Mouse (Mus musculus) adrenal gland (tissue): ENCODE measurements at regions not wholly inside any gene's neighbourhood (a gene's known extent, or its start where the extent isn't known, plus 50 kb on each side); places are given as distances from the start of the nearest gene placed in this dataset.

Experiments used
- intact Hi-C: fragments of 180-260 bp; cut with DNase I; formaldehyde crosslinking; loops from one replicate; pipeline ENCODE4 v1.15.1; 2025

- intact Hi-C loops: no loop called here
Measured at GRCm38 (mm10) chr12:52368034-52368433, 135.7 kb upstream of the Arhgap5 start.

- intact Hi-C loops: no loop called here
Measured at GRCm38 (mm10) chr12:52368466-52368865, 135.3 kb upstream of the Arhgap5 start.

- intact Hi-C loops: no loop called here
Measured at GRCm38 (mm10) chr12:52370153-52370710, 133.5 kb upstream of the Arhgap5 start.

- intact Hi-C loops: loop anchor here (5.0 kb wide), 1 partner anchor 57 kb away; no protein-coding TSS in a partner anchor
Measured at GRCm38 (mm10) chr12:52375116-52375515, 128.7 kb upstream of the Arhgap5 start.

- intact Hi-C loops: loop anchor here (5.0 kb wide), 1 partner anchor 55 kb away; no protein-coding TSS in a partner anchor
Measured at GRCm38 (mm10) chr12:52376692-52377462, 126.9 kb upstream of the Arhgap5 start.

GRCm38 (mm10) chr12:52377463-52377848 is 126.3 kb upstream of the Arhgap5 start:
- intact Hi-C loops: loop anchor here (5.0 kb wide), 1 partner anchor 55 kb away; no protein-coding TSS in a partner anchor

GRCm38 (mm10) chr12:52379245-52379644 is 124.5 kb upstream of the Arhgap5 start:
- intact Hi-C loops: loop anchor here (5.0 kb wide), 1 partner anchor 53 kb away; no protein-coding TSS in a partner anchor

GRCm38 (mm10) chr12:52379960-52380359 is 123.8 kb upstream of the Arhgap5 start:
- intact Hi-C loops: loop anchor here (5.0 kb wide), 1 partner anchor 52 kb away; no protein-coding TSS in a partner anchor

GRCm38 (mm10) chr12:52381161-52381967 is 122.4 kb upstream of the Arhgap5 start:
- intact Hi-C loops: no loop called here

GRCm38 (mm10) chr12:52381968-52382325 is 121.8 kb upstream of the Arhgap5 start:
- intact Hi-C loops: no loop called here

GRCm38 (mm10) chr12:52382832-52383580 is 120.8 kb upstream of the Arhgap5 start:
- intact Hi-C loops: no loop called here

- intact Hi-C loops: no loop called here
Measured at GRCm38 (mm10) chr12:52389552-52389951, 114.2 kb upstream of the Arhgap5 start.

GRCm38 (mm10) chr12:52390242-52390641 is 113.5 kb upstream of the Arhgap5 start:
- intact Hi-C loops: loop anchor here (5.0 kb wide), 1 partner anchor 42 kb away; no protein-coding TSS in a partner anchor

- intact Hi-C loops: loop anchor here (5.0 kb wide), 1 partner anchor 40 kb away; no protein-coding TSS in a partner anchor
Measured at GRCm38 (mm10) chr12:52392636-52393035, 111.1 kb upstream of the Arhgap5 start.

GRCm38 (mm10) chr12:52393981-52394718 is 109.6 kb upstream of the Arhgap5 start:
- intact Hi-C loops: loop anchor here (5.0 kb wide), 1 partner anchor 38 kb away; no protein-coding TSS in a partner anchor

GRCm38 (mm10) chr12:52394719-52395062 is 109.1 kb upstream of the Arhgap5 start:
- intact Hi-C loops: loop anchor here (5.0 kb wide), 1 partner anchor 38 kb away; no protein-coding TSS in a partner anchor

GRCm38 (mm10) chr12:52395111-52395510 is 108.7 kb upstream of the Arhgap5 start:
- intact Hi-C loops: no loop called here

- intact Hi-C loops: no loop called here
Measured at GRCm38 (mm10) chr12:52396178-52396841, 107.5 kb upstream of the Arhgap5 start.

- intact Hi-C loops: no loop called here
Measured at GRCm38 (mm10) chr12:52397718-52398510, 105.9 kb upstream of the Arhgap5 start.
